Comparison of ENCODE assay signal across 11 mouse cellular contexts in genomic region chr8:114814769-114815736, GRCm38 (mm10).
DNase-seq lines count a peak whose midpoint lies in the region; ATAC-seq lines count a peak whose summit lies in the region.
"Had no signal": no experiment of that assay in that cellular context is flagged by ENCODE, and none has a peak within 500 bp of the region (broad histone marks: within the 10 kb centered on the region; RNA-seq: fewer than 3 reads in every experiment).

No protein-coding gene starts in this region.

- H3K27me3 ChIP-seq in hindbrain, embryonic 10.5 days (ENCODE audit: insufficient read depth, poor library complexity, severe bottlenecking): no peaks in the 10 kb centered on the region
- no peaks in the 10 kb centered on the region for H3K27me3 ChIP-seq in hindbrain, embryonic 14.5 days (ENCODE audit: control insufficient read depth, insufficient read depth, low read length)
- no peaks in the 10 kb centered on the region for H3K27me3 ChIP-seq in limb, embryonic 10.5 days (ENCODE audit: low read depth, poor library complexity, severe bottlenecking)
- H3K27me3 ChIP-seq: limb, embryonic 15.5 days had no signal

- no peak for ATAC-seq in hindbrain, embryonic 14.5 days (ENCODE audit: low FRiP score)
- ATAC-seq in activated CD4-positive, CD25-positive, alpha-beta regulatory T cell, adult 4 months: peak; percentile 89
- ATAC-seq in inflammation-experienced regulatory T-cells, adult 6 months: peak; percentile 89

- H3K4me1 ChIP-seq in hindbrain, embryonic 10.5 days (replicated peaks): peaks cover 18% of the 10 kb centered on the region
- H3K4me1 ChIP-seq in hindbrain, embryonic 14.5 days (replicated peaks; ENCODE audit: control insufficient read depth, insufficient read depth, low read length): no peaks in the 10 kb centered on the region
- peaks cover 12% of the 10 kb centered on the region for H3K4me1 ChIP-seq in limb, embryonic 10.5 days
- H3K4me1 ChIP-seq: limb, embryonic 15.5 days had no signal

- WGBS in hindbrain, embryonic 10.5 days: 83% methylated on average over 10 of the region's 10 CpGs
- 80% methylated on average over 10 of the region's 10 CpGs for WGBS in hindbrain, embryonic 14.5 days
- 69% methylated on average over 10 of the region's 10 CpGs for WGBS in limb, embryonic 10.5 days

- DNase-seq in hindbrain, embryonic 10.5 days (ENCODE audit: low spot score): no peak
- DNase-seq in hindbrain, embryonic 14.5 days (ENCODE audit: low spot score): no peak
- peak; percentile 83 for DNase-seq in naive thymus-derived CD4-positive, alpha-beta T cell, adult 2 months (ENCODE audit: low read depth)
- DNase-seq in gastrocnemius, adult 8-10 months (ENCODE audit: low spot score in 2 of 2): no peak
- no peak for DNase-seq in limb, embryonic 10.5 days (ENCODE audit: low spot score)
- no peak for DNase-seq in kidney, adult 8-10 months
- DNase-seq: adrenal gland, adult 8-10 months; kidney, adult 2 months had no signal

- no peaks in the 10 kb centered on the region for H3K36me3 ChIP-seq in hindbrain, embryonic 10.5 days
- no peaks in the 10 kb centered on the region for H3K36me3 ChIP-seq in hindbrain, embryonic 14.5 days (replicated peaks; ENCODE audit: control insufficient read depth, insufficient read depth)
- H3K36me3 ChIP-seq in limb, embryonic 10.5 days: no peaks in the 10 kb centered on the region
- H3K36me3 ChIP-seq: limb, embryonic 15.5 days had no signal

- no peak overlapping the region for H3K9ac ChIP-seq in hindbrain, embryonic 14.5 days
- H3K9ac ChIP-seq: limb, embryonic 15.5 days had no signal

- no peak overlapping the region for H3K4me3 ChIP-seq in hindbrain, embryonic 10.5 days
- no peak overlapping the region for H3K4me3 ChIP-seq in hindbrain, embryonic 14.5 days (replicated peaks; ENCODE audit: low read length)
- H3K4me3 ChIP-seq in limb, embryonic 10.5 days: no peak overlapping the region
- H3K4me3 ChIP-seq: limb, embryonic 15.5 days had no signal

- peaks cover 6% of the 10 kb centered on the region; the same call in 1 of the 2 replicates for H3K9me3 ChIP-seq in hindbrain, embryonic 10.5 days
- no peaks in the 10 kb centered on the region for H3K9me3 ChIP-seq in hindbrain, embryonic 14.5 days (ENCODE audit: control insufficient read depth, low read length)
- H3K9me3 ChIP-seq in limb, embryonic 10.5 days (replicated peaks): no peaks in the 10 kb centered on the region
- H3K9me3 ChIP-seq: limb, embryonic 15.5 days had no signal

- H3K27ac ChIP-seq in hindbrain, embryonic 10.5 days: peak overlapping the region; percentile 30; the same call in 1 of the 2 replicates
- H3K27ac ChIP-seq in hindbrain, embryonic 14.5 days: no peak overlapping the region
- H3K27ac ChIP-seq in limb, embryonic 10.5 days: no peak overlapping the region
- H3K27ac ChIP-seq: limb, embryonic 15.5 days had no signal

- no peak overlapping the region for H3K4me2 ChIP-seq in hindbrain, embryonic 14.5 days (replicated peaks)
- H3K4me2 ChIP-seq: limb, embryonic 15.5 days had no signal
